Mouse (Mus musculus): ENCODE data around the gene Trhde.

Trhde gene

GRCm38 (mm10) chr10:114735678-114736077 is 66.4 kb downstream of the Trhde start:
- DNase-seq (ENCODE audit: low spot score): no peak

- DNase-seq (ENCODE audit: low spot score): no peak
Observed at GRCm38 (mm10) chr10:114735111-114735510, 67.0 kb downstream of the Trhde start.

DNA sequence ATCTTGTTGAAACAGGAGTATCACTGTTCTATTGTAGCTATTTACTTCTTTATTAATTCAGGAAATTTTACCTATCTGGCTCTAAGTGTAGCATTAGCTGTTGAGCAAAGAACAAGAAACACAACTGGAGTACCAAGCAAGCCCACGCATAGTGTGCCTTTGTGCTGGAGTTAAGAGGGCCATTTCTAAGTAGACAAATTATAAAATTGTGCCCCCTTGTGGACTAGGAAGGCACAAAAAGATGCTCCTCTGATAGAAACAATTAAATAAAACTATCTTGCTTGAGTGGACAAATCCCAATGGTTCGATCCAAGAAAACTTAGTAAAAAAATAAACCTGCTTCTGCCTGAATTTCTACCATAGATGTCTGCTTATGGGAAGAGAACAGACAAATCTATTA is 76.5 kb downstream of the Trhde start:
- DNase-seq (ENCODE audit: low spot score): no peak

- DNase-seq (ENCODE audit: low spot score): no peak
Observed at GRCm38 (mm10) chr10:114701791-114702190, 100.3 kb downstream of the Trhde start.

- no peak for DNase-seq (ENCODE audit: low spot score)
Observed at GRCm38 (mm10) chr10:114671791-114672415, 130.2 kb downstream of the Trhde start.

- DNase-seq (ENCODE audit: low spot score): no peak
Observed at GRCm38 (mm10) chr10:114593046-114593445, 209.1 kb downstream of the Trhde start.

GRCm38 (mm10) chr10:114578926-114579325 is 223.2 kb downstream of the Trhde start:
- no peak for DNase-seq (ENCODE audit: low spot score)

GRCm38 (mm10) chr10:114567891-114568290 is 234.2 kb downstream of the Trhde start:
- no peak for DNase-seq (ENCODE audit: low spot score)

GRCm38 (mm10) chr10:114509186-114509585 is 292.9 kb downstream of the Trhde start:
- DNase-seq (ENCODE audit: low spot score): no peak

GRCm38 (mm10) chr10:114488806-114489205 is 313.3 kb downstream of the Trhde start:
- DNase-seq (ENCODE audit: low spot score): no peak

DNA sequence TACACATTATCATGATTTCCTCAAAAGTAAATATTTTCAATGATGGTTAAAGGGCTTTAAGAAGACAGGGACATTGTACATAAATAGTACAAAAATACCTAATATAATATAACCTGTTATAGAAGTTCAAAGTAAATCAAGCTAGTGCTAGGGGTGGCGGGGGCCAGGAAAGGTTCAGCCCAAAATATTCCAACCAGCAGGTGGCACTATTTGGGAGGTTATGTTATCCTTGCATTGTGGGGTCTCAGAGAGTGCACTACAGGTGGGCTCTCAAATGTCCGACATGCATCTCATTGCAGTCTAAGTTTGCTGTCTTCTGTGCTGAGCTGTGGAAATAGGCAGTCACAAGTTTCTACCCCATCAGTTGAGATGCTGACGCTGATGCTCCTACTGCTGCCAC is 346.5 kb downstream of the Trhde start:
- no peak for DNase-seq (ENCODE audit: low spot score)

DNA sequence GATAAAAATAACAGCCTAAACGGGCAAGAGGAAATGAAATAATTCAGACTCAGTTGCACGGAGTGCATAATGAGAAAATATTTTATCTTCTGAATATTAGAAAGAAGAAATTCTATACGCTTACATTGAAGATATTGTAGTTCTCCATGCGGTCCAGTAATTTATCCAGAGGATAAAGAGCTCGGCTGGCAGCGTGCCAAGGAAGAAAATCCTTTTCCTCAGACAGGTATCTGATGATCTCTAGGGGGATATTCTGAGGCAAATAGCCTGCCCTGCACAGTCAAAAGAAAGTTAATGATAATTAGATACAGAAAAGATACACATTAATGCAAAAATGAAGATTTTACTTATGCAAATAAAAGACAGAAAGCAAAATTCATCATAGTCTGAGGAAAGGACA is 354.0 kb downstream of the Trhde start:
- DNase-seq (ENCODE audit: low spot score): no peak

DNA sequence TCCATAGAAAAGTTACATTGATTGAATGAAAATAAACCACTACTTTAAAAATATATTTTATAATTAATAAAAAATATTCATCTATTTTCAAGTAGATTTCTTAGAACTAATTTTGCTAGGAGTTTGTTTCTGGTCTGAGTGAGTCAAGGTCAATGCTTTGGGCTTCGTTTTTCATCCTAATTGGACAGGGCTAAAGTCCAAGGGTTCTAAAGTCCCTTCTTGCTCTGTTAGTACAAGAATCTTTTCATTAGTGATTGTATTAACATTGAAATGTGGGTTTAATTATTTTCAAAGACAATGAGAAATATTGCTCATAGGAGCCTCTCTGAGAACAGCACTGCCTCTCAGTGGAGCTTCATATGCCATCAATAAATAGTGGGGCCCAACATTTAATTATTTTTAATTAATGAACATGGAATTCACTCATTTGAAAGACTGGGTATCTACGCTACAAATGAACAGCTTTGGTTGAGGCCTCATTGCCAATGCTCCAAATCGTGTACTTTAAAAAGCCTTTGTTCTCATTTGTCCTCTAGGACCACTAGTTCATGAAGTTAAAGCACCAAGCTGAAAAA is 383.1 kb downstream of the Trhde start:
- no peak for DNase-seq (ENCODE audit: low spot score)

DNA sequence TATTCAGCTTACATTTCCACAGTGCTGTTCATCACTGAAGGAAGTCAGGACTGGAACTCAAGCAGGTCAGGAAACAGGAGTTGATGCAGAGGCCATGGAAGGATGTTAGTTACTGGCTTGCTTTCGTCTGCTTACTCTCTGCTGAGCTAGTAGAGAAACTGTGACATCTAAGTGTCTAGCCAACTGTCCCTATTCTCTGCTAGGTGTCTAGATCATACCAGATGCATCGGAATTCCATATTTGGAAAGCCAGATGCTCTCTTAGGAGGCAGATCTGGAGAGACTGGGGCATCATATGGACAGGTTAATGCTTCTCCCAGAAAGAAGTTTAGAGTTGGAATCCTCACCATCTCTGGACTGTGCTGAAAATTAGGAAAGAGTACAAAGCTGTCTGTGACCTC is 386.4 kb downstream of the Trhde start:
- no peak for DNase-seq (ENCODE audit: low spot score)

GRCm38 (mm10) chr10:114405260-114405659 is 396.8 kb downstream of the Trhde start:
- DNase-seq (ENCODE audit: low spot score): no peak

DNA sequence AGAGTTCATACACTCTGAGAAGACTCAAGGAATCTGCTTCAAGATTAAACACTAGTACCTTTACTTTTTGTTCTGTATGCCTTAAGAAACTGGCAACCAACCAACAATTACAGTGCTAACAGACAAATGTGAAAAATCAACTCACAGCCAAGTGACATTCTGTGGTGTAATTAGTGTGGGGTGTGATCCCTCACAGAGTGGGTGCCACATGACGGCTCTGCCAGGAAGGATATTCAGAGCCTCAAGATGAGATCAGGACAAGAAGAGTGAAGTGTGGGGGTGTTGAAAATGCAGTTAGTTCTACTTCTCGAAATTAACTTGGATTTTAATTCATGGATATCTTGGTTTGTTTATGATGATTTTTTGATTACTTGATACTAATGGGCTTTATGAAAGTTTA is 398.3 kb downstream of the Trhde start:
- no peak for DNase-seq (ENCODE audit: low spot score)

- DNase-seq (ENCODE audit: low spot score): no peak
Observed at GRCm38 (mm10) chr10:114370804-114371203, 431.3 kb downstream of the Trhde start.

- DNase-seq (ENCODE audit: low spot score): no peak
Observed at GRCm38 (mm10) chr10:114363442-114363841, 438.7 kb downstream of the Trhde start.

- DNase-seq (ENCODE audit: low spot score): no peak
Observed at GRCm38 (mm10) chr10:114362631-114363030, 439.5 kb downstream of the Trhde start.

Data from testis, postnatal 14 days (tissue).